Mouse (Mus musculus) liver, embryonic 12.5 days (tissue): Measurements from ENCODE around the gene Klrg2. TPM values are rescaled to one million over a fixed set of nuclear protein-coding genes. Genes with fewer than 3 reads are reported as not detected.

Experiments
- polyA plus RNA-seq: library from polyadenylated mRNA; unstranded; fragments of >200 nt; fragmentation: Nextera tagmentation; extraction: Ambion mirVana; gene quantifications from 2 replicates; pipeline ENCODE4 v1.2.1, GENCODE M21; 2016

The Klrg2 gene
- polyA plus RNA-seq, 1 experiment from 2014 or later = 0.06 TPM

Other genes starting within 250 kb of the Klrg2 start
- 9.2 and 10.1 TPM in 2 replicates for gene Ubn2, start 203.3 kb downstream of the Klrg2 start, polyA plus RNA-seq
- 103 and 114 TPM in 2 replicates for gene Fmc1, start 103.7 kb downstream of the Klrg2 start, polyA plus RNA-seq
- gene Luc7l2, start 85.9 kb downstream of the Klrg2 start, polyA plus RNA-seq = 27.4 and 27.5 TPM in 2 replicates
- 0.11 and 0.12 TPM in 2 replicates for gene Clec2l, start 25.8 kb upstream of the Klrg2 start, polyA plus RNA-seq
- gene Tbxas1, start 238.2 kb upstream of the Klrg2 start, polyA plus RNA-seq = 11.3 and 12.9 TPM in 2 replicates
- 26.8 and 28.9 TPM in 2 replicates for gene Hipk2, start 238.9 kb upstream of the Klrg2 start, polyA plus RNA-seq